Mouse (Mus musculus) limb, embryonic 12.5 days (tissue): ENCODE results near the gene Ppan. TPM values are rescaled to one million over a fixed set of nuclear protein-coding genes. Genes with fewer than 3 reads are reported as not detected.

Experiments
- ATAC-seq: fragments of 200-750 bp; cut with Nextera tagmentation; 2 replicates; pipeline ENCODE4 v1.8.0; 2017; ENCODE audit warnings: low read depth, moderate TSS enrichment; ENCODE audit not compliant: insufficient number of reproducible peaks, insufficient read depth, low FRiP score, low TSS enrichment
- H3K27ac ChIP-seq: fragments of 300-500 bp; sonication (generic); 2 replicates; pipeline ENCODE4 v1.5.1; 2016; ENCODE audit warnings: mild to moderate bottlenecking, moderate library complexity
- H3K27me3 ChIP-seq: fragments of 300-500 bp; sonication (generic); 2 replicates; pipeline ENCODE4 v1.6.1; 2016; ENCODE audit warnings: mild to moderate bottlenecking, moderate library complexity
- H3K36me3 ChIP-seq: fragments of 300-500 bp; sonication (generic); 2 replicates; pipeline ENCODE4 v1.6.1; 2016; ENCODE audit warnings: mild to moderate bottlenecking, moderate library complexity
- H3K4me1 ChIP-seq: fragments of 300-500 bp; sonication (generic); replicated peaks from 2 replicates; pipeline ENCODE4 v1.6.1; 2016
- H3K4me2 ChIP-seq: fragments of 300-500 bp; sonication (generic); 2 replicates; pipeline ENCODE4 v1.6.1; 2016; ENCODE audit warnings: mild to moderate bottlenecking, moderate library complexity
- H3K4me3 ChIP-seq: fragments of 300-500 bp; sonication (generic); replicated peaks from 2 replicates; pipeline ENCODE4 v1.5.1; 2016; ENCODE audit warnings: mild to moderate bottlenecking
- H3K9ac ChIP-seq: fragments of 300-500 bp; sonication (generic); replicated peaks from 2 replicates; pipeline ENCODE4 v1.6.1; 2016; ENCODE audit warnings: mild to moderate bottlenecking, moderate library complexity
- H3K9me3 ChIP-seq: fragments of 300-500 bp; sonication (generic); 2 replicates; pipeline ENCODE4 v1.6.1; 2016; ENCODE audit warnings: mild to moderate bottlenecking, moderate library complexity
- WGBS: fragments of 180-500 bp; shearing (Covaris S2); methylation state at CpG from one replicate; pipeline ENCODE4 v1.1.7; 2016; 5-methylcytosine and 5-hydroxymethylcytosine counted together
- polyA plus RNA-seq: library from polyadenylated mRNA; unstranded; fragments of >200 nt; fragmentation: Nextera tagmentation; extraction: Ambion mirVana; gene quantifications from 2 replicates; pipeline ENCODE4 v1.2.1, GENCODE M21; 2016

Ppan gene
- 78.9 and 82.1 TPM in 2 replicates for polyA plus RNA-seq

DNA sequence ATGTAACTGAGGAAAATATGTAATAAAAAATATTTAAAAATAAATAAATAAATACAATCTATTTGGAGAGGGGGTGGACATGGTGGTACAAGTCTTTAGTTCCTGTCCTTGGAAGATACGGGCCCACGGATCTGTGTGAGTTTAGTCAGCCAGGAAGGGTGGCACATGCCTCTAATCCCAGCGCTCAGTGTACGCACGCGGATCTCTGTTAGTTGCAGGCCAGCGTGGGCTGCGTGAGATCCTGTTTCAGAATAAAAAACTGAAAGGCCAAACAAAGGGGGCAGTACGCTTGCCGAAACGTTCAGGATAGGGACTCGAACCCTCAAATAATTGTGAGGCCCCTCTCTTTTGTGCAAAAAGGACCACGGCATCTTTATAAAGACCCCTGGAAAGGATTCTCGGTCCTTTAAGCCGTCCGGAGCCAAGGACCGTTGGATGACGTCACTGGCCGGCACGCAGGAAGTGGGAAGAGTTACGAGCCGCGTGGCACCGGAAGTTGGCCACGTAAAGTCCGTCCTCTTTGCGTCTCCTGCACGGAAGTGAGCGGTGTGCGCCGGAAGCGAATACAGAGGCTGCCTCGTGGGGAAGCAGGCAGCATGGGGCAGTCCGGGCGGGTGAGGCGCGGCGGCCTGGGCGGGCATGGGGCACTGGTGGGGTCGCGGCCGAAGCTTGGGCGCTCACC, at the start of gene Ppan:
Gene Ppan (plus strand): TSS at position 472 of the 682 bp plus-strand sequence.
- peak within 1 kb of the TSS; percentile 93 for H3K27ac ChIP-seq
- peak within 1 kb of the TSS; percentile 94 for H3K4me3 ChIP-seq
- H3K36me3 ChIP-seq, result peaks cover 37% of the 10 kb centered on the region
- under 1% methylated on average over 43 of the region's 43 CpGs for WGBS
- H3K9me3 ChIP-seq, result peaks cover 6% of the 10 kb centered on the region; the same call in 1 of the 2 replicates
- H3K4me1 ChIP-seq, result peaks cover 5% of the 10 kb centered on the region
- no peaks in the 10 kb centered on the region for H3K27me3 ChIP-seq
- H3K9ac ChIP-seq, result peak within 1 kb of the TSS; percentile 85
- ATAC-seq, result peak; percentile 88
- peak within 1 kb of the TSS; percentile 73 for H3K4me2 ChIP-seq

DNA sequence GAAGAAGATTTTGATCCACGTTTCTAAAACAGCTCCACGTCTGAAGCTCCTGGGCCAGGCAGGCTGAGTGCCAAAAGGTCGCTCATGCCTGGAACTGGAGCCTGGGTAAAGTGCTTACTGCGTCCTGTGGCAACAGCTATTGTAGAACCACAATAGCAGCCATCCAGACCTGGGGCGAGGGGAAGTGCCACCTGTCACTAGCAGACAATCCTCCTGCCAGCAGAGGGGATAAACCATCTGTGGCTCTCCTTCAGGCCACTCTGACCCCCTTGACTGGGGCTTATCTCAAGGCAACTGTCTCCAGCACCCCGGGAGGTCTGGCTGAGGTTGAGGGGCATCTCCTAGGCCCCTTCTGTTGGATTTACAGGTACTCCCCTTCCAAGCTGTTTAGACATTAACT, 49.0 kb upstream of the Ppan start:
- Histone ChIP-seq H3K36me3 (no peaks in the 10 kb centered on the region), H3K4me1 (no peaks in the 10 kb centered on the region), H3K4me3 (no peak overlapping the region), H3K9me3 (no peaks in the 10 kb centered on the region), H3K27me3 (peaks cover 4% of the 10 kb centered on the region; the same call in 1 of the 2 replicates), H3K9ac (no peak overlapping the region), H3K27ac (no peak overlapping the region), H3K4me2 (no peak overlapping the region)
- ATAC-seq, result no peak
- 71% methylated on average over 6 of the region's 6 CpGs for WGBS

- Histone ChIP-seq H3K4me3 (no peak overlapping the region), H3K4me2 (no peak overlapping the region), H3K9me3 (no peaks in the 10 kb centered on the region), H3K27ac (no peak overlapping the region), H3K4me1 (no peaks in the 10 kb centered on the region), H3K27me3 (peaks cover 4% of the 10 kb centered on the region; the same call in 1 of the 2 replicates), H3K36me3 (no peaks in the 10 kb centered on the region), H3K9ac (no peak overlapping the region)
- 70% methylated on average over 4 of the region's 4 CpGs for WGBS
- no peak for ATAC-seq
Observed at GRCm38 (mm10) chr9:20842211-20842610, 45.8 kb upstream of the Ppan start.

DNA sequence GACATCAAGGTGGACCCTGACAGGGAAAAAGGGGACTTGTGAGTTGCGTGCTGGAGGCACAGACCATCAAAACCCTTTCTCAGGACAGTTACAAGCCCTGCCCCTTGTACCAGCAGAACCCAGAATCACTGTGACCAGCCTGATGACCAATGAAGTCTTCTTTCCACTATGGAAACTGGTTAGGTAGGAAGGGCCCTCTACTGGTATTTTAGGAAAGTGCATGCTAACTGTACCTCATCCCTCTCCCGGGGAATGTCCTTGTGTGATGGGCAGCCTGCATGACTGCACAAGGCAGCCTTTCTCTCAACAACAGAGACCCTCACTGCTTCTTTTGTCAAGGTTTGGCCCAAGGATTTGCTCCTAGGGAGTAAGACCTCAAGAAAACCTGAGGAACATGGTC, 45.3 kb upstream of the Ppan start:
- no peak overlapping the region for H3K4me3 ChIP-seq
- H3K36me3 ChIP-seq, result no peaks in the 10 kb centered on the region
- no peak overlapping the region for H3K4me2 ChIP-seq
- no peak overlapping the region for H3K27ac ChIP-seq
- no peaks in the 10 kb centered on the region for H3K4me1 ChIP-seq
- ATAC-seq, result no peak
- H3K9me3 ChIP-seq, result no peaks in the 10 kb centered on the region
- H3K9ac ChIP-seq, result no peak overlapping the region
- WGBS, result 38% methylated on average over 2 of the region's 2 CpGs
- H3K27me3 ChIP-seq, result peaks cover 4% of the 10 kb centered on the region; the same call in 1 of the 2 replicates

DNA sequence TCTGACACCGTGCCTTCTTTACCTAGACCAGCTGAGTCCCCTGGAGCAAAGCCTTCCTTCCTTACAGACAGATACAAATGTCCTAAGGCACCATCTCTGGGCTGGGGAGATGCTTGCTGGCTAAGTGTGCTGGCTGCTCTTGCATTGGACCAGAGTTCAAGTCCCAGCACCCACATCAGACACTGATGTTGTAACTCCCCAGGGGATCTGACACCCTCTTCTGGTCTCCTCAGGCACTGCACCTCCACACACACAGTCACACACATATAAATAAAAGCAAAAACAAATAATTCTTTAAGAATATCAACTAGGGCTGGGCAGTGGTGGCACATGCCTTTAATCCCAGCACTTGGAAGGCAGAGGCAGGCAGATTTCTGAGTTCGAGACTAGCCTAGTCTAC, 37.8 kb upstream of the Ppan start:
- Histone ChIP-seq H3K27me3 (no peaks in the 10 kb centered on the region), H3K4me1 (no peaks in the 10 kb centered on the region), H3K4me3 (no peak overlapping the region), H3K27ac (no peak overlapping the region), H3K9me3 (no peaks in the 10 kb centered on the region), H3K4me2 (no peak overlapping the region), H3K9ac (no peak overlapping the region), H3K36me3 (no peaks in the 10 kb centered on the region)
- ATAC-seq, result no peak
- 86% methylated on average over 2 of the region's 2 CpGs for WGBS

- ATAC-seq, result no peak
- Histone ChIP-seq H3K4me3 (no peak overlapping the region), H3K9me3 (no peaks in the 10 kb centered on the region), H3K4me1 (no peaks in the 10 kb centered on the region), H3K27me3 (no peaks in the 10 kb centered on the region), H3K4me2 (no peak overlapping the region), H3K27ac (no peak overlapping the region), H3K9ac (no peak overlapping the region), H3K36me3 (no peaks in the 10 kb centered on the region)
- 10% methylated on average over 6 of the region's 6 CpGs for WGBS
Observed at GRCm38 (mm10) chr9:20857131-20857530, 30.8 kb upstream of the Ppan start.

DNA sequence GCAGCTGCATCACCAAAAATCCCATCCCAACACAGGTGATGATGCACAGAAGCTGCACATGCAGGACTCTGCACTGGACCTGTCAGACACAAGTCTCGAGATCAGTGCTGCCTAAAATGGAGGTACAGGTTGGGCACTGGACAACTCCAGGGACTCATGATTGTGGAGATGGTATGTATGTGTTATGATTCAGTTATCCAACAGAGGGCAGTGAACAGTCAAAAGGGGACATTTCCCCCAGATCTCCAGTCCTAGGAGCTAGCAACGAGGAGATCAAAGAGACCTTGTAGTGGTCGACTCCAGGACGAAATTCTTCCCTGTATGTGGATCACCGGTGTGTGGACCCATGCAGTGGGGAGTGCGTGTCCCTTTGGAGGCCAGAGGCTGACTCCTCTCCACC, 28.0 kb upstream of the Ppan start:
- no peak overlapping the region for H3K4me3 ChIP-seq
- H3K36me3 ChIP-seq, result no peaks in the 10 kb centered on the region
- H3K9ac ChIP-seq, result no peak overlapping the region
- no peak overlapping the region for H3K27ac ChIP-seq
- no peak overlapping the region for H3K4me2 ChIP-seq
- H3K4me1 ChIP-seq, result no peaks in the 10 kb centered on the region
- WGBS, result 44% methylated on average over 6 of the region's 6 CpGs
- H3K27me3 ChIP-seq, result no peaks in the 10 kb centered on the region
- ATAC-seq, result no peak
- no peaks in the 10 kb centered on the region for H3K9me3 ChIP-seq

- 11% methylated on average over 4 of the region's 4 CpGs for WGBS
- Histone ChIP-seq H3K9ac (no peak overlapping the region), H3K9me3 (no peaks in the 10 kb centered on the region), H3K4me3 (no peak overlapping the region), H3K27ac (no peak overlapping the region), H3K27me3 (peaks cover 15% of the 10 kb centered on the region), H3K4me1 (no peaks in the 10 kb centered on the region), H3K4me2 (no peak overlapping the region), H3K36me3 (no peaks in the 10 kb centered on the region)
- no peak for ATAC-seq
Observed at GRCm38 (mm10) chr9:20861821-20862220, 26.2 kb upstream of the Ppan start.

- no peak for ATAC-seq
- Histone ChIP-seq H3K4me3 (no peak overlapping the region), H3K36me3 (no peaks in the 10 kb centered on the region), H3K27ac (no peak overlapping the region), H3K4me2 (no peak overlapping the region), H3K4me1 (no peaks in the 10 kb centered on the region), H3K27me3 (peaks cover 19% of the 10 kb centered on the region), H3K9me3 (no peaks in the 10 kb centered on the region), H3K9ac (no peak overlapping the region)
- WGBS, result 60% methylated on average over 4 of the region's 4 CpGs
Observed at GRCm38 (mm10) chr9:20862225-20862624, 25.8 kb upstream of the Ppan start.

- ATAC-seq, result no peak
- Histone ChIP-seq H3K4me1 (peaks cover 9% of the 10 kb centered on the region; the same call in 1 of the 2 replicates), H3K9me3 (no peaks in the 10 kb centered on the region), H3K27ac (no peak overlapping the region), H3K9ac (no peak overlapping the region), H3K27me3 (peaks cover 64% of the 10 kb centered on the region), H3K36me3 (no peaks in the 10 kb centered on the region), H3K4me2 (no peak overlapping the region), H3K4me3 (no peak overlapping the region)
- WGBS, result 54% methylated on average over 3 of the region's 3 CpGs
Observed at GRCm38 (mm10) chr9:20866879-20867278, 21.1 kb upstream of the Ppan start.

- peak within 1 kb of the TSS; percentile 55 for H3K4me2 ChIP-seq
- no peaks in the 10 kb centered on the region for H3K36me3 ChIP-seq
- peaks cover 9% of the 10 kb centered on the region; the same call in 1 of the 2 replicates for H3K4me1 ChIP-seq
- no peak for ATAC-seq
- H3K9me3 ChIP-seq, result no peaks in the 10 kb centered on the region
- peaks cover 68% of the 10 kb centered on the region for H3K27me3 ChIP-seq
- H3K9ac ChIP-seq, result peak within 1 kb of the TSS; percentile 55
- no peak within 1 kb of the TSS for H3K27ac ChIP-seq
- 6% methylated on average over 53 of the region's 53 CpGs for WGBS
- H3K4me3 ChIP-seq, result peak within 1 kb of the TSS; percentile 41
Observed at GRCm38 (mm10) chr9:20868448-20869001, 19.4 kb upstream of the Ppan start, which contains the start of gene A230050P20Rik. TSS of gene A230050P20Rik (plus strand) at chr9:20868642.
